Mouse (Mus musculus): ENCODE data around the gene Cdc14a.

Cdc14a gene

GRCm38 (mm10) chr3:116267036-116267654 is 156.7 kb downstream of the Cdc14a start:
- DNase-seq (ENCODE audit: low spot score) = no peak

GRCm38 (mm10) chr3:116266360-116266759 is 157.5 kb downstream of the Cdc14a start:
- DNase-seq (ENCODE audit: low spot score) = no peak

GRCm38 (mm10) chr3:116263977-116264376 is 159.9 kb downstream of the Cdc14a start:
- DNase-seq (ENCODE audit: low spot score) = no peak

- no peak for DNase-seq (ENCODE audit: low spot score)
Observed at GRCm38 (mm10) chr3:116263061-116263460, 160.8 kb downstream of the Cdc14a start.

- peak; percentile 43 for DNase-seq (ENCODE audit: low spot score)
Observed at GRCm38 (mm10) chr3:116256104-116256503, 167.7 kb downstream of the Cdc14a start.

- peak; percentile 34 for DNase-seq (ENCODE audit: low spot score)
Observed at GRCm38 (mm10) chr3:116253077-116253531, 170.7 kb downstream of the Cdc14a start, which contains the start of gene Gpr88. Gpr88 (minus strand) TSS chr3:116253503.

GRCm38 (mm10) chr3:116252255-116253040 is 171.4 kb downstream of the Cdc14a start:
- peak; percentile 72 for DNase-seq (ENCODE audit: low spot score)

GRCm38 (mm10) chr3:116251481-116252254 is 172.2 kb downstream of the Cdc14a start:
- DNase-seq (ENCODE audit: low spot score) = peak; percentile 59

GRCm38 (mm10) chr3:116249026-116249425 is 174.8 kb downstream of the Cdc14a start:
- no peak for DNase-seq (ENCODE audit: low spot score)

GRCm38 (mm10) chr3:116244476-116244875 is 179.4 kb downstream of the Cdc14a start:
- no peak for DNase-seq (ENCODE audit: low spot score)

- no peak for DNase-seq (ENCODE audit: low spot score)
Observed at GRCm38 (mm10) chr3:116242685-116243084, 181.1 kb downstream of the Cdc14a start.

- no peak for DNase-seq (ENCODE audit: low spot score)
Observed at GRCm38 (mm10) chr3:116237527-116237926, 186.3 kb downstream of the Cdc14a start.

GRCm38 (mm10) chr3:116236856-116237255 is 187.0 kb downstream of the Cdc14a start:
- DNase-seq (ENCODE audit: low spot score) = no peak

GRCm38 (mm10) chr3:116233515-116233914 is 190.3 kb downstream of the Cdc14a start:
- no peak for DNase-seq (ENCODE audit: low spot score)

- no peak for DNase-seq (ENCODE audit: low spot score)
Observed at GRCm38 (mm10) chr3:116232763-116233162, 191.1 kb downstream of the Cdc14a start.

- no peak for DNase-seq (ENCODE audit: low spot score)
Observed at GRCm38 (mm10) chr3:116229336-116229735, 194.5 kb downstream of the Cdc14a start.

- DNase-seq (ENCODE audit: low spot score) = no peak
Observed at GRCm38 (mm10) chr3:116228360-116229245, 195.2 kb downstream of the Cdc14a start.

- DNase-seq (ENCODE audit: low spot score) = no peak
Observed at GRCm38 (mm10) chr3:116227383-116227782, 196.4 kb downstream of the Cdc14a start.

- no peak for DNase-seq (ENCODE audit: low spot score)
Observed at GRCm38 (mm10) chr3:116226915-116227314, 196.9 kb downstream of the Cdc14a start.

Measured in retina, embryonic 14.5 days (tissue).